Mouse (Mus musculus) testis, adult 2 months (tissue): ENCODE data around the gene Hebp2.

Experiments used
- CTCF ChIP-seq: fragments of 200-500 bp; IDR thresholded peaks from 2 replicates; pipeline ENCODE4 v1.5.1; 2012; ENCODE audit warnings: low read depth, mild to moderate bottlenecking, inconsistent platforms, low read length, moderate library complexity; ENCODE audit not compliant: control insufficient read depth, insufficient read depth, insufficient replicate concordance
- POLR2A ChIP-seq: fragments of 200-500 bp; IDR thresholded peaks from 2 replicates; pipeline ENCODE4 v1.6.1; 2012; ENCODE audit warnings: low read depth, mild to moderate bottlenecking, inconsistent platforms, low read length, moderate library complexity; ENCODE audit not compliant: control insufficient read depth

DNA sequence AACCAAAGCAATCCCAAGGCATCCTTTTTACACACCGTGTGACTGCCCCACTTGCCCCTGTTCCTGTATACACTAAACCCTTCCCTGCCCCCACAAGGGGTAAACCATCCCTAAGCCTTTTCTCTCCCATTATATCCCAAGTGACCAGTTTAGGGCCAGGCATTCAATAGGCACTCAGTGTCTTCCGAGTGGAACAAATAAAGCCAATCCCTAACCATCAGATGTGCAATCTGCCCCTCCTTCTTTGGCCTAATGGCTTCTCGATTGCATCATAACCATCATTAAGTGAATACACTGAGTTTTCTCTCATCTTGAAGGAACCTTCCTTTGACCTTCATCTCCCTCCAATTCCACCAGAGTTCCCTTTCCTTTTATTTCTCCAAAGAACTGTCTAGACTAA is 43.9 kb downstream of the Hebp2 start:
- no peak for TF ChIP-seq CTCF
- no peak for TF ChIP-seq POLR2A
